Mouse (Mus musculus): ENCODE results near the gene Fam171b. TPM values are rescaled to one million over a fixed set of nuclear protein-coding genes. Genes with fewer than 3 reads are reported as not detected.
A peak's percentile ranks its signal among the peaks of the same experiment; 100 is the strongest.

Gene Fam171b
- polyA plus RNA-seq, 1 experiment from 2014 or later = 73.0 TPM

- 55% methylated on average over 9 of the region's 9 CpGs for WGBS
- H3K27ac ChIP-seq (ENCODE audit: low read depth, low read length) = no peak overlapping the region
- no peak overlapping the region for H3K4me2 ChIP-seq (ENCODE audit: low read depth)
- H3K36me3 ChIP-seq (ENCODE audit: control insufficient read depth, insufficient read depth, low read length) = no peaks in the 10 kb centered on the region; the same call in 1 of the 2 replicates
- no peaks in the 10 kb centered on the region for H3K4me1 ChIP-seq (ENCODE audit: control insufficient read depth, insufficient read depth, low read length)
- DNase-seq (ENCODE audit: low spot score) (no peak), ATAC-seq (ENCODE audit: insufficient read depth, low FRiP score, low TSS enrichment) (no peak)
- no peak overlapping the region for H3K9ac ChIP-seq (ENCODE audit: low read length)
- no peak overlapping the region for H3K4me3 ChIP-seq (ENCODE audit: low read depth, low read length)
- no peaks in the 10 kb centered on the region for H3K27me3 ChIP-seq (ENCODE audit: control insufficient read depth, insufficient read depth, low read length)
- no peaks in the 10 kb centered on the region for H3K9me3 ChIP-seq (ENCODE audit: control insufficient read depth, low read length)
These were observed 14.4 kb upstream of the Fam171b start for GRCm38 (mm10) chr2:83797902-83798497.

GRCm38 (mm10) chr2:83813273-83813892 is 947 bp downstream of the Fam171b start:
- DNase-seq (ENCODE audit: low spot score) (no peak), ATAC-seq (ENCODE audit: insufficient read depth, low FRiP score, low TSS enrichment) (peak; percentile 33; the same call in 1 of the 2 replicates)
- WGBS = 12% methylated on average over 10 of the region's 10 CpGs
- peak overlapping the region; percentile 51 for H3K4me3 ChIP-seq (ENCODE audit: low read depth, low read length)
- no peak overlapping the region for H3K27ac ChIP-seq (ENCODE audit: low read depth, low read length)
- H3K4me2 ChIP-seq (ENCODE audit: low read depth) = peak overlapping the region; percentile 50
- no peaks in the 10 kb centered on the region for H3K9me3 ChIP-seq (ENCODE audit: control insufficient read depth, low read length)
- H3K36me3 ChIP-seq (ENCODE audit: control insufficient read depth, insufficient read depth, low read length) = no peaks in the 10 kb centered on the region
- no peaks in the 10 kb centered on the region for H3K27me3 ChIP-seq (ENCODE audit: control insufficient read depth, insufficient read depth, low read length)
- peak overlapping the region; percentile 91 for H3K9ac ChIP-seq (ENCODE audit: low read length)
- no peaks in the 10 kb centered on the region for H3K4me1 ChIP-seq (ENCODE audit: control insufficient read depth, insufficient read depth, low read length)

- no peaks in the 10 kb centered on the region for H3K9me3 ChIP-seq (ENCODE audit: control insufficient read depth, low read length)
These were observed 1.6 kb downstream of the Fam171b start for GRCm38 (mm10) chr2:83814009-83814408.

GRCm38 (mm10) chr2:83816147-83816546 is 3.7 kb downstream of the Fam171b start:
- Histone ChIP-seq H3K9ac (ENCODE audit: low read length) (no peak overlapping the region), H3K27ac (ENCODE audit: low read depth, low read length) (no peak overlapping the region), H3K27me3 (ENCODE audit: control insufficient read depth, insufficient read depth, low read length) (no peaks in the 10 kb centered on the region), H3K9me3 (ENCODE audit: control insufficient read depth, low read length) (no peaks in the 10 kb centered on the region), H3K4me1 (ENCODE audit: control insufficient read depth, insufficient read depth, low read length) (no peaks in the 10 kb centered on the region), H3K4me2 (ENCODE audit: low read depth) (no peak overlapping the region), H3K4me3 (ENCODE audit: low read depth, low read length) (no peak overlapping the region), H3K36me3 (ENCODE audit: control insufficient read depth, insufficient read depth, low read length) (no peaks in the 10 kb centered on the region)
- 66% methylated on average over 6 of the region's 6 CpGs for WGBS
- no peak for ATAC-seq (ENCODE audit: insufficient read depth, low FRiP score, low TSS enrichment)
- no peak for DNase-seq (ENCODE audit: low spot score)

More at GRCm38 (mm10) chr2:83814009-83814408, 1.6 kb downstream of the Fam171b start:
- no peaks in the 10 kb centered on the region for H3K27me3 ChIP-seq (ENCODE audit: control insufficient read depth, insufficient read depth, low read length)
- ATAC-seq (ENCODE audit: insufficient read depth, low FRiP score, low TSS enrichment) = no peak
- DNase-seq (ENCODE audit: low spot score) = no peak
- H3K27ac ChIP-seq (ENCODE audit: low read depth, low read length) = no peak overlapping the region
- H3K4me2 ChIP-seq (ENCODE audit: low read depth) = peak overlapping the region; percentile 50
- H3K4me1 ChIP-seq (ENCODE audit: control insufficient read depth, insufficient read depth, low read length) = no peaks in the 10 kb centered on the region
- no peaks in the 10 kb centered on the region for H3K36me3 ChIP-seq (ENCODE audit: control insufficient read depth, insufficient read depth, low read length)
- H3K4me3 ChIP-seq (ENCODE audit: low read depth, low read length) = peak overlapping the region; percentile 51
- WGBS = 54% methylated on average over 6 of the region's 6 CpGs
- H3K9ac ChIP-seq (ENCODE audit: low read length) = peak overlapping the region; percentile 18; the same call in 1 of the 2 replicates

GRCm38 (mm10) chr2:83825161-83825560 is 12.7 kb downstream of the Fam171b start:
- peak; percentile 19 for DNase-seq (ENCODE audit: low spot score)
- no peak overlapping the region for H3K4me3 ChIP-seq (ENCODE audit: low read depth, low read length)
- H3K4me2 ChIP-seq (ENCODE audit: low read depth) = no peak overlapping the region
- no peaks in the 10 kb centered on the region for H3K36me3 ChIP-seq (ENCODE audit: control insufficient read depth, insufficient read depth, low read length)
- H3K27ac ChIP-seq (ENCODE audit: low read depth, low read length) = no peak overlapping the region
- H3K9me3 ChIP-seq (ENCODE audit: control insufficient read depth, low read length) = no peaks in the 10 kb centered on the region
- H3K4me1 ChIP-seq (ENCODE audit: control insufficient read depth, insufficient read depth, low read length) = 0 out of 2 replicates have a peak, but pooled peaks cover 9% of the 10 kb centered on the region
- 0 out of 2 replicates have a peak, but pooled peaks have one; percentile 39 for ATAC-seq (ENCODE audit: insufficient read depth, low FRiP score, low TSS enrichment)
- WGBS = 43% methylated on average over 5 of the region's 5 CpGs
- no peaks in the 10 kb centered on the region for H3K27me3 ChIP-seq (ENCODE audit: control insufficient read depth, insufficient read depth, low read length)
- H3K9ac ChIP-seq (ENCODE audit: low read length) = no peak overlapping the region

GRCm38 (mm10) chr2:83828895-83829539 is 16.6 kb downstream of the Fam171b start:
- WGBS = 36% methylated on average over 3 of the region's 3 CpGs
- Histone ChIP-seq H3K4me2 (ENCODE audit: low read depth) (no peak overlapping the region), H3K4me3 (ENCODE audit: low read depth, low read length) (no peak overlapping the region), H3K27ac (ENCODE audit: low read depth, low read length) (peak overlapping the region; percentile 69; the same call in 1 of the 2 replicates), H3K27me3 (ENCODE audit: control insufficient read depth, insufficient read depth, low read length) (no peaks in the 10 kb centered on the region), H3K36me3 (ENCODE audit: control insufficient read depth, insufficient read depth, low read length) (no peaks in the 10 kb centered on the region), H3K9me3 (ENCODE audit: control insufficient read depth, low read length) (no peaks in the 10 kb centered on the region), H3K9ac (ENCODE audit: low read length) (no peak overlapping the region), H3K4me1 (ENCODE audit: control insufficient read depth, insufficient read depth, low read length) (peaks cover 16% of the 10 kb centered on the region; the same call in 1 of the 2 replicates)
- ATAC-seq (ENCODE audit: insufficient read depth, low FRiP score, low TSS enrichment) = peak; percentile 62
- DNase-seq (ENCODE audit: low spot score) = no peak

GRCm38 (mm10) chr2:83832903-83833302 is 20.5 kb downstream of the Fam171b start:
- DNase-seq (ENCODE audit: low spot score) (no peak), ATAC-seq (ENCODE audit: insufficient read depth, low FRiP score, low TSS enrichment) (no peak)
- no peak overlapping the region for H3K4me3 ChIP-seq (ENCODE audit: low read depth, low read length)
- H3K9ac ChIP-seq (ENCODE audit: low read length) = no peak overlapping the region
- H3K27ac ChIP-seq (ENCODE audit: low read depth, low read length) = no peak overlapping the region
- no peaks in the 10 kb centered on the region for H3K9me3 ChIP-seq (ENCODE audit: control insufficient read depth, low read length)
- H3K4me2 ChIP-seq (ENCODE audit: low read depth) = no peak overlapping the region
- H3K27me3 ChIP-seq (ENCODE audit: control insufficient read depth, insufficient read depth, low read length) = no peaks in the 10 kb centered on the region
- H3K36me3 ChIP-seq (ENCODE audit: control insufficient read depth, insufficient read depth, low read length) = no peaks in the 10 kb centered on the region
- H3K4me1 ChIP-seq (ENCODE audit: control insufficient read depth, insufficient read depth, low read length) = peaks cover 7% of the 10 kb centered on the region; the same call in 1 of the 2 replicates
- WGBS = 81% methylated on average over 4 of the region's 4 CpGs

- no peak overlapping the region for H3K9ac ChIP-seq (ENCODE audit: low read length)
- H3K4me1 ChIP-seq (ENCODE audit: control insufficient read depth, insufficient read depth, low read length) = peaks cover 5% of the 10 kb centered on the region; the same call in 1 of the 2 replicates
- H3K36me3 ChIP-seq (ENCODE audit: control insufficient read depth, insufficient read depth, low read length) = no peaks in the 10 kb centered on the region
- H3K27me3 ChIP-seq (ENCODE audit: control insufficient read depth, insufficient read depth, low read length) = no peaks in the 10 kb centered on the region
- H3K9me3 ChIP-seq (ENCODE audit: control insufficient read depth, low read length) = no peaks in the 10 kb centered on the region
- no peak overlapping the region for H3K27ac ChIP-seq (ENCODE audit: low read depth, low read length)
- 77% methylated on average over 10 of the region's 10 CpGs for WGBS
- no peak overlapping the region for H3K4me2 ChIP-seq (ENCODE audit: low read depth)
- DNase-seq (ENCODE audit: low spot score) (no peak), ATAC-seq (ENCODE audit: insufficient read depth, low FRiP score, low TSS enrichment) (no peak)
- H3K4me3 ChIP-seq (ENCODE audit: low read depth, low read length) = no peak overlapping the region
These were observed 23.1 kb downstream of the Fam171b start for GRCm38 (mm10) chr2:83835313-83836070.
